Mouse (Mus musculus) intestine, embryonic 14.5 days (tissue): ENCODE results near the gene Zkscan2. TPM values are rescaled to one million over a fixed set of nuclear protein-coding genes. Genes with fewer than 3 reads are reported as not detected.
A peak's percentile ranks its signal among the peaks of the same experiment; 100 is the strongest.

ENCODE experiments used
- ATAC-seq: fragments of 200-750 bp; cut with Nextera tagmentation; replicated peaks from 2 replicates; pipeline ENCODE4 v1.8.0; 2017; ENCODE audit warnings: low read depth, moderate number of reproducible peaks, moderate TSS enrichment, moderate library complexity; ENCODE audit not compliant: low FRiP score, low TSS enrichment
- DNase-seq: peaks from one replicate; pipeline ENCODE4 v3.0.0-alpha.2; 2018; ENCODE audit warnings: low spot score
- H3K27ac ChIP-seq: fragments of 300-500 bp; sonication (generic); 2 replicates; pipeline ENCODE4 v1.5.1; 2014; ENCODE audit warnings: low read depth, mild to moderate bottlenecking, control low read depth
- H3K27me3 ChIP-seq: fragments of 300-500 bp; sonication (generic); replicated peaks from 2 replicates; pipeline ENCODE4 v1.6.1; 2014; ENCODE audit warnings: low read length, control low read depth; ENCODE audit not compliant: control insufficient read depth, insufficient read depth
- H3K36me3 ChIP-seq: fragments of 300-500 bp; sonication (generic); 2 replicates; pipeline ENCODE4 v1.6.1; 2014; ENCODE audit warnings: low read length, control low read depth; ENCODE audit not compliant: control insufficient read depth, insufficient read depth
- H3K4me1 ChIP-seq: fragments of 300-500 bp; sonication (generic); replicated peaks from 2 replicates; pipeline ENCODE4 v1.6.1; 2014; ENCODE audit warnings: low read length, control low read depth, mixed read lengths; ENCODE audit not compliant: control insufficient read depth, insufficient read depth
- H3K4me2 ChIP-seq: fragments of 300-500 bp; sonication (generic); 2 replicates; pipeline ENCODE4 v1.6.1; 2014; ENCODE audit warnings: low read length
- H3K4me3 ChIP-seq: fragments of 300-500 bp; sonication (generic); 2 replicates; pipeline ENCODE4 v1.5.1; 2014; ENCODE audit warnings: low read depth, low read length, control low read depth, mixed read lengths
- H3K9ac ChIP-seq: fragments of 300-500 bp; sonication (generic); 2 replicates; pipeline ENCODE4 v1.6.1; 2014; ENCODE audit warnings: mild to moderate bottlenecking, low read length
- H3K9me3 ChIP-seq: fragments of 300-500 bp; sonication (generic); 2 replicates; pipeline ENCODE4 v1.6.1; 2016; ENCODE audit warnings: low read length, control low read depth; ENCODE audit not compliant: control insufficient read depth
- WGBS: fragments of 180-500 bp; shearing (Covaris S2); extraction: QIAGEN DNeasy Blood & Tissue Kit; methylation state at CpG from one replicate; pipeline ENCODE4 v1.1.7; 2014; 5-methylcytosine and 5-hydroxymethylcytosine counted together
- polyA plus RNA-seq: library from polyadenylated mRNA; unstranded; fragments of >200 nt; fragmentation: Nextera tagmentation; extraction: Ambion mirVana; gene quantifications from 2 replicates; pipeline ENCODE4 v1.2.1, GENCODE M21; 2014

The Zkscan2 gene
- polyA plus RNA-seq, 1 experiment from 2014 or later: 2.9 TPM

GRCm38 (mm10) chr7:123452551-123452950, 47.7 kb downstream of the Zkscan2 start:
- Histone ChIP-seq H3K4me1 (no peaks in the 10 kb centered on the region), H3K4me3 (no peak overlapping the region), H3K9ac (no peak overlapping the region), H3K27ac (no peak overlapping the region), H3K27me3 (no peaks in the 10 kb centered on the region), H3K9me3 (no peaks in the 10 kb centered on the region), H3K36me3 (no peaks in the 10 kb centered on the region), H3K4me2 (no peak overlapping the region)
- 47% methylated on average over 6 of the region's 6 CpGs for WGBS
- DNase-seq: peak; percentile 46
- no peak for ATAC-seq

- H3K4me2 ChIP-seq: no peak overlapping the region
- no peak overlapping the region for H3K4me3 ChIP-seq
- H3K27me3 ChIP-seq: no peaks in the 10 kb centered on the region
- no peak overlapping the region for H3K9ac ChIP-seq
- DNase-seq: no peak
- no peak for ATAC-seq
- H3K4me1 ChIP-seq: no peaks in the 10 kb centered on the region
- H3K27ac ChIP-seq: no peak overlapping the region
- H3K36me3 ChIP-seq: no peaks in the 10 kb centered on the region
- H3K9me3 ChIP-seq: no peaks in the 10 kb centered on the region
- WGBS: 84% methylated on average over 2 of the region's 2 CpGs
Observed at GRCm38 (mm10) chr7:123450515-123450914, 49.7 kb downstream of the Zkscan2 start.

DNA sequence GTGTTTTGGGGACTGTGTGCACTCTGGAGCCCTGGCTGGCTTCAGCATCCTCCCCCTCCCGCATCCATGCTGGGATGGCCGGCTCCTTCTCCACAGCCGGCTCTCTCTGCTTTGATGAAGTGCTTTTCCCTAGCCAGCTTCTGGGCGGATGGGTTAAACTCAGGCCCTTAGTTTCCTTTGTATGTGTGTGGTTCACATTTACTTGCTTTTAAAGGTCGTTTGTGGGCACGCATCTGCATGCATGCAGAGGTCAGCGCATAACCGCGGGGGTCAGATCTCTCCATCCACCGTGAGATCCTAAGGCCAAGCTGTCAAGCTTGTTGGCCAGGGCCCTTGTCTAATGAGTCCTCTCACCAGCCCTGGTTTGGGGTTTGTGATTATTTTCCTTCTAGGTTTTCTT, 50.6 kb downstream of the Zkscan2 start:
- Histone ChIP-seq H3K4me1 (no peaks in the 10 kb centered on the region), H3K4me3 (no peak overlapping the region), H3K9ac (no peak overlapping the region), H3K4me2 (no peak overlapping the region), H3K9me3 (no peaks in the 10 kb centered on the region), H3K27ac (no peak overlapping the region), H3K36me3 (no peaks in the 10 kb centered on the region), H3K27me3 (no peaks in the 10 kb centered on the region)
- DNase-seq: peak; percentile 29
- no peak for ATAC-seq
- 67% methylated on average over 10 of the region's 10 CpGs for WGBS

DNA sequence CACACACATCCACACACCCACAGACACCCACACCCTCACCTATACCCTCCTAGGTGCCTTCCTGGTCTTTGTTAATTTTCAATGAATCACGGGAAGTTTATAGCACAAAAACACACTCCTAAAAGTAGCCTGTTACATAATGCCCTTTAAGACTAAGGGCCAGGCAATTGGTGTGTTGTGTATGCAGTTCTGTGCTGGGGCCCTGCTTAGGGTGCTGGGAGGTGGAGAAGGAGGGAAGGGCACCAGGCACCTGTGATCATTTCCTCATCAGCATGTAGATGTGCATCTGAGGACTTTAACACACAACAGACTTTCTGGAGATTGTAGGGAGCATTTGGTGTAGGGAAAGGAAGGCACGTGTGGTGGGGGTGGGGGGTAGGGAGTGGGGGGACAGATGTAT, 51.5 kb downstream of the Zkscan2 start:
- Histone ChIP-seq H3K27ac (no peak overlapping the region), H3K4me1 (no peaks in the 10 kb centered on the region), H3K9me3 (no peaks in the 10 kb centered on the region), H3K4me3 (no peak overlapping the region), H3K27me3 (no peaks in the 10 kb centered on the region), H3K36me3 (no peaks in the 10 kb centered on the region), H3K4me2 (no peak overlapping the region), H3K9ac (no peak overlapping the region)
- 88% methylated on average over 2 of the region's 2 CpGs for WGBS
- DNase-seq (peak; percentile 1), ATAC-seq (no peak)

GRCm38 (mm10) chr7:123442079-123442478, 58.2 kb downstream of the Zkscan2 start:
- ATAC-seq (no peak), DNase-seq (peak; percentile 4)
- Histone ChIP-seq H3K27ac (no peak overlapping the region), H3K36me3 (no peaks in the 10 kb centered on the region), H3K9me3 (no peaks in the 10 kb centered on the region), H3K4me1 (no peaks in the 10 kb centered on the region), H3K4me2 (no peak overlapping the region), H3K9ac (no peak overlapping the region), H3K27me3 (no peaks in the 10 kb centered on the region), H3K4me3 (no peak overlapping the region)
- WGBS: 75% methylated on average over 1 of the region's 1 CpGs

DNA sequence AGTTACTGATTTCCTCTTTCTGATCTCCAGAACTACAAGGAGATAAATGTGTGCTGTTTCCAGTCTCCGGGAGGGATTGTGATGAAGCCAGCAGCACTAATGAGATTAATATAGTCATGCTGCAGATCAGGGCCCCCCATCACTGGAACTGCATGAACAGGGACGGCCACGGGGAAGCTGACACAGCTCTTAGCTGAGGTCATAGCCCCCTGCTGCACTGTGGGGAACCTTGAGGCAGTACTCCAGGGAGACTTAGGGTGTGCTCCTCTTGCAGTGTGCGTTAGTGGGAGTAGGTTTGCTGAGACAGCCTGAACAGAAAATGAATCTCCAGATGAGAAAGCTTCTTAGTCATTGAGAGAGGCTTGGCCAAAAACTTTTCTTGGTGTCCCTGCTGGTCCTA, 69.0 kb downstream of the Zkscan2 start:
- Histone ChIP-seq H3K4me2 (no peak overlapping the region), H3K36me3 (no peaks in the 10 kb centered on the region; the same call in 1 of the 2 replicates), H3K27me3 (no peaks in the 10 kb centered on the region), H3K9me3 (0 out of 2 replicates have a peak, but pooled peaks cover 5% of the 10 kb centered on the region), H3K9ac (no peak overlapping the region), H3K4me3 (no peak overlapping the region), H3K27ac (no peak overlapping the region), H3K4me1 (no peaks in the 10 kb centered on the region)
- WGBS: 76% methylated on average over 4 of the region's 4 CpGs
- peak; percentile 46 for DNase-seq
- ATAC-seq: no peak

- Histone ChIP-seq H3K27me3 (no peaks in the 10 kb centered on the region), H3K4me1 (no peaks in the 10 kb centered on the region), H3K4me2 (no peak overlapping the region), H3K4me3 (no peak overlapping the region), H3K9me3 (0 out of 2 replicates have a peak, but pooled peaks cover 5% of the 10 kb centered on the region), H3K27ac (no peak overlapping the region), H3K36me3 (peaks cover 2% of the 10 kb centered on the region; the same call in 1 of the 2 replicates), H3K9ac (no peak overlapping the region)
- DNase-seq: peak; percentile 38
- no peak for ATAC-seq
- 73% methylated on average over 4 of the region's 4 CpGs for WGBS
Observed at GRCm38 (mm10) chr7:123430411-123430705, 69.9 kb downstream of the Zkscan2 start.

GRCm38 (mm10) chr7:123429624-123430410, 70.4 kb downstream of the Zkscan2 start:
- no peaks in the 10 kb centered on the region for H3K27me3 ChIP-seq
- 0 out of 2 replicates have a peak, but pooled peaks cover 5% of the 10 kb centered on the region for H3K9me3 ChIP-seq
- no peaks in the 10 kb centered on the region for H3K4me1 ChIP-seq
- DNase-seq (peak; percentile 51), ATAC-seq (0 out of 2 replicates have a peak, but pooled peaks have one; percentile 47)
- no peak overlapping the region for H3K27ac ChIP-seq
- H3K9ac ChIP-seq: no peak overlapping the region
- H3K36me3 ChIP-seq: peaks cover 4% of the 10 kb centered on the region; the same call in 1 of the 2 replicates
- 66% methylated on average over 8 of the region's 8 CpGs for WGBS
- no peak overlapping the region for H3K4me3 ChIP-seq
- H3K4me2 ChIP-seq: no peak overlapping the region
